Mouse (Mus musculus): Measurements from ENCODE around the gene Rpl5. TPM values are rescaled to one million over a fixed set of nuclear protein-coding genes. Genes with fewer than 3 reads are reported as not detected.

The Rpl5 gene
- polyA plus RNA-seq, 1 experiment from 2014 or later = 65.2 TPM

- ATAC-seq (ENCODE audit: low FRiP score, low read depth) = no peak
- no peaks in the 10 kb centered on the region for H3K9me3 ChIP-seq
- H3K36me3 ChIP-seq = peaks cover 65% of the 10 kb centered on the region
- no peak overlapping the region for H3K9ac ChIP-seq (replicated peaks)
- H3K4me2 ChIP-seq (replicated peaks) = no peak overlapping the region
- no peak overlapping the region for H3K4me3 ChIP-seq
- no peaks in the 10 kb centered on the region for H3K27me3 ChIP-seq
- no peak overlapping the region for H3K27ac ChIP-seq (replicated peaks)
- no peaks in the 10 kb centered on the region for H3K4me1 ChIP-seq
- WGBS = 90% methylated on average over 2 of the region's 2 CpGs
Measured at GRCm38 (mm10) chr5:107908514-107909110, 8.3 kb downstream of the Rpl5 start.

GRCm38 (mm10) chr5:107909668-107910067 lies 9.4 kb downstream of the Rpl5 start:
- no peak overlapping the region for H3K27ac ChIP-seq (replicated peaks)
- 89% methylated on average over 3 of the region's 3 CpGs for WGBS
- no peaks in the 10 kb centered on the region for H3K9me3 ChIP-seq
- no peak overlapping the region for H3K4me3 ChIP-seq
- no peaks in the 10 kb centered on the region for H3K4me1 ChIP-seq
- peaks cover 55% of the 10 kb centered on the region for H3K36me3 ChIP-seq
- ATAC-seq (ENCODE audit: low FRiP score, low read depth) = no peak
- H3K4me2 ChIP-seq (replicated peaks) = no peak overlapping the region
- H3K9ac ChIP-seq (replicated peaks) = no peak overlapping the region
- no peaks in the 10 kb centered on the region for H3K27me3 ChIP-seq

GRCm38 (mm10) chr5:107910084-107910616 lies 9.8 kb downstream of the Rpl5 start:
- H3K9ac ChIP-seq (replicated peaks) = no peak overlapping the region
- H3K27ac ChIP-seq (replicated peaks) = no peak overlapping the region
- no peak overlapping the region for H3K4me3 ChIP-seq
- no peak for ATAC-seq (ENCODE audit: low FRiP score, low read depth)
- H3K36me3 ChIP-seq = peaks cover 50% of the 10 kb centered on the region
- H3K4me1 ChIP-seq = no peaks in the 10 kb centered on the region
- 65% methylated on average over 5 of the region's 5 CpGs for WGBS
- H3K27me3 ChIP-seq = no peaks in the 10 kb centered on the region
- H3K4me2 ChIP-seq (replicated peaks) = no peak overlapping the region
- H3K9me3 ChIP-seq = no peaks in the 10 kb centered on the region

- Histone ChIP-seq H3K4me3 (no peak overlapping the region), H3K4me1 (no peaks in the 10 kb centered on the region), H3K27me3 (no peaks in the 10 kb centered on the region), H3K9ac (replicated peaks) (no peak overlapping the region), H3K4me2 (replicated peaks) (no peak overlapping the region), H3K9me3 (no peaks in the 10 kb centered on the region), H3K36me3 (peaks cover 43% of the 10 kb centered on the region), H3K27ac (replicated peaks) (no peak overlapping the region)
- WGBS = 93% methylated on average over 5 of the region's 5 CpGs
- no peak for ATAC-seq (ENCODE audit: low FRiP score, low read depth)
Measured at GRCm38 (mm10) chr5:107911012-107911411, 10.7 kb downstream of the Rpl5 start.

- Histone ChIP-seq H3K9me3 (no peaks in the 10 kb centered on the region), H3K27ac (replicated peaks) (no peak overlapping the region), H3K36me3 (no peaks in the 10 kb centered on the region), H3K27me3 (no peaks in the 10 kb centered on the region), H3K4me2 (replicated peaks) (no peak overlapping the region), H3K4me3 (no peak overlapping the region), H3K9ac (replicated peaks) (no peak overlapping the region), H3K4me1 (no peaks in the 10 kb centered on the region)
- ATAC-seq (ENCODE audit: low FRiP score, low read depth) = no peak
- WGBS = 41% methylated on average over 4 of the region's 4 CpGs
Measured at GRCm38 (mm10) chr5:107915280-107915679, 15.0 kb downstream of the Rpl5 start.

- Histone ChIP-seq H3K9me3 (no peaks in the 10 kb centered on the region), H3K9ac (replicated peaks) (no peak overlapping the region), H3K4me1 (no peaks in the 10 kb centered on the region), H3K4me2 (replicated peaks) (no peak overlapping the region), H3K4me3 (no peak overlapping the region), H3K27me3 (no peaks in the 10 kb centered on the region), H3K27ac (replicated peaks) (no peak overlapping the region), H3K36me3 (no peaks in the 10 kb centered on the region)
- peak; percentile 56; the same call in 1 of the 2 replicates for ATAC-seq (ENCODE audit: low FRiP score, low read depth)
- 67% methylated on average over 2 of the region's 2 CpGs for WGBS
Measured at GRCm38 (mm10) chr5:107921400-107922252, 21.3 kb downstream of the Rpl5 start.

- no peak for ATAC-seq (ENCODE audit: low FRiP score, low read depth)
- H3K4me1 ChIP-seq = no peaks in the 10 kb centered on the region
- no peak overlapping the region for H3K9ac ChIP-seq (replicated peaks)
- H3K4me2 ChIP-seq (replicated peaks) = no peak overlapping the region
- no peaks in the 10 kb centered on the region for H3K36me3 ChIP-seq
- no peak overlapping the region for H3K4me3 ChIP-seq
- no peaks in the 10 kb centered on the region for H3K9me3 ChIP-seq
- WGBS = 88% methylated on average over 1 of the region's 1 CpGs
- H3K27ac ChIP-seq (replicated peaks) = no peak overlapping the region
- no peaks in the 10 kb centered on the region for H3K27me3 ChIP-seq
Measured at GRCm38 (mm10) chr5:107922836-107923235, 22.5 kb downstream of the Rpl5 start.

GRCm38 (mm10) chr5:107924564-107924963 lies 24.3 kb downstream of the Rpl5 start:
- no peak overlapping the region for H3K4me2 ChIP-seq (replicated peaks)
- H3K9me3 ChIP-seq = no peaks in the 10 kb centered on the region
- no peak overlapping the region for H3K9ac ChIP-seq (replicated peaks)
- H3K4me1 ChIP-seq = no peaks in the 10 kb centered on the region
- H3K27me3 ChIP-seq = no peaks in the 10 kb centered on the region
- H3K27ac ChIP-seq (replicated peaks) = no peak overlapping the region
- no peak for ATAC-seq (ENCODE audit: low FRiP score, low read depth)
- 75% methylated on average over 8 of the region's 8 CpGs for WGBS
- H3K36me3 ChIP-seq = no peaks in the 10 kb centered on the region
- H3K4me3 ChIP-seq = no peak overlapping the region

- ATAC-seq (ENCODE audit: low FRiP score, low read depth) = no peak
- H3K27me3 ChIP-seq = no peaks in the 10 kb centered on the region
Measured at GRCm38 (mm10) chr5:107926550-107927249, 26.4 kb downstream of the Rpl5 start.

GRCm38 (mm10) chr5:107932556-107932955 lies 32.3 kb downstream of the Rpl5 start:
- 54% methylated on average over 2 of the region's 2 CpGs for WGBS
- ATAC-seq (ENCODE audit: low FRiP score, low read depth) = no peak
- Histone ChIP-seq H3K9me3 (no peaks in the 10 kb centered on the region), H3K9ac (replicated peaks) (no peak overlapping the region), H3K36me3 (no peaks in the 10 kb centered on the region), H3K4me1 (no peaks in the 10 kb centered on the region), H3K4me3 (no peak overlapping the region), H3K27me3 (no peaks in the 10 kb centered on the region), H3K27ac (replicated peaks) (no peak overlapping the region), H3K4me2 (replicated peaks) (no peak overlapping the region)

More at GRCm38 (mm10) chr5:107926550-107927249, 26.4 kb downstream of the Rpl5 start:
- WGBS = 82% methylated on average over 11 of the region's 11 CpGs
- Histone ChIP-seq H3K4me1 (no peaks in the 10 kb centered on the region), H3K4me2 (replicated peaks) (no peak overlapping the region), H3K9ac (replicated peaks) (no peak overlapping the region), H3K36me3 (no peaks in the 10 kb centered on the region), H3K4me3 (no peak overlapping the region), H3K27ac (replicated peaks) (no peak overlapping the region), H3K9me3 (no peaks in the 10 kb centered on the region)

GRCm38 (mm10) chr5:107933202-107933974 lies 33.1 kb downstream of the Rpl5 start:
- H3K36me3 ChIP-seq = no peaks in the 10 kb centered on the region
- no peaks in the 10 kb centered on the region for H3K27me3 ChIP-seq
- H3K9ac ChIP-seq (replicated peaks) = no peak overlapping the region
- no peak overlapping the region for H3K4me2 ChIP-seq (replicated peaks)
- no peak overlapping the region for H3K4me3 ChIP-seq
- no peaks in the 10 kb centered on the region for H3K4me1 ChIP-seq
- no peak overlapping the region for H3K27ac ChIP-seq (replicated peaks)
- H3K9me3 ChIP-seq = no peaks in the 10 kb centered on the region
- no peak for ATAC-seq (ENCODE audit: low FRiP score, low read depth)
- 85% methylated on average over 4 of the region's 4 CpGs for WGBS
